Mouse (Mus musculus) kidney, adult 2 months (tissue): Measurements from ENCODE around the gene Nup93.

Experiments used
- CTCF ChIP-seq: fragments of 200-500 bp; conservative IDR thresholded peaks from 2 replicates; pipeline ENCODE4 v1.5.1; 2011; ENCODE audit warnings: low read depth, mild to moderate bottlenecking, control low read depth, low read length, moderate library complexity, mixed read lengths; ENCODE audit not compliant: insufficient read depth, insufficient read length
- POLR2A ChIP-seq: fragments of 200-500 bp; IDR thresholded peaks from one replicate; pipeline ENCODE4 v1.6.1; 2011; ENCODE audit warnings: low read depth, low read length, control low read depth

DNA sequence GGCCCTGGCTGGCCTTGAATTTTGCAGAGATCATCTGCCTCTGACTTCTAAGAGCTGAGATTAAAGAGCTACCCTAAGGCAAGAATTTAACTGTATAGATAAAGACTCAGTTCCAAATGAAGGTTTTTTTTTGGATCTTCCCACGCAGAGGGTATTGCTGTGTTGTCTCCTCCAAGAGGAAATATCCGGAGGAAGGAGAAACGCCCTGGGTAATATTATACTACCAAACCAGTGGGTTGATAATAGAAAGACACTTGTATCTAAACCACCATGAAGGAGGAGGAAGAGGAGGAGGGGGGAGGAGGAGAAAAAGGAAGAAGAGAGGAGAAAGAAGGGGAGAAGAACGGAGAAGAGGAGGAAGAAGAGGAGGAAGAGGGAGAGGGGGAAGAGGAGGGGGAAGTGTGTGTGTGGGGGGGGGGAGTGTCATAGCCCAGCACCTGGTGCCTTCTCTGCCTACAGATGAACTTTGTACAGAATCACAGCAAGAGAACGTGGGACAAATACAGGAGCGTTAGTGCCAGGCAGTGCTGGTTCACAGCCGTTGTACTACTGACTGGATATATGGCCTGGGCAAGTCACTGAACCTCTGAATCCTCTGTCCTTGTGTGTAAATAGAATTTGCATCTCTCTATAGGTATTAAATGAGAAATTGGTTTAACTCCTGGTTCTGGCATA lies 36.5 kb upstream of the Nup93 start:
- TF ChIP-seq POLR2A, result no peak
- no peak for TF ChIP-seq CTCF
